Comparison of ENCODE assay signal across 28 mouse cellular contexts in genomic region chr9:15528368-15528767, GRCm38 (mm10). TPM values are rescaled to one million over a fixed set of nuclear protein-coding genes. Genes with fewer than 3 reads are reported as not detected.
DNase-seq lines count a peak whose midpoint lies in the region; ATAC-seq and TF ChIP-seq lines count a peak whose summit lies in the region.
"Had no signal": no experiment of that assay in that cellular context is flagged by ENCODE, and none has a peak within 500 bp of the region (broad histone marks: within the 10 kb centered on the region; RNA-seq: fewer than 3 reads in every experiment).

No protein-coding gene starts in this region.

- no peak overlapping the region for H3K4me2 ChIP-seq in heart, embryonic 11.5 days
- H3K4me2 ChIP-seq in heart, embryonic 15.5 days: no peak overlapping the region
- no peak overlapping the region for H3K4me2 ChIP-seq in lung, postnatal 0 days (replicated peaks; ENCODE audit: low read depth, low read length)
- H3K4me2 ChIP-seq: embryonic facial prominence, embryonic 13.5 days; forebrain, embryonic 15.5 days; heart, embryonic 13.5 days; limb, embryonic 15.5 days; liver, embryonic 13.5 days; midbrain, embryonic 13.5 days; neural tube, embryonic 13.5 days had no signal

- DNase-seq in heart, adult 11 months: peak; percentile 96
- DNase-seq in heart, postnatal 14 days: no peak
- DNase-seq in lung, postnatal 0 days (ENCODE audit: low spot score): peak; percentile 73
- no peak for DNase-seq in lung, postnatal 4 days
- DNase-seq in thymus, postnatal 10 days (ENCODE audit: low spot score in 2 of 2): no peak
- DNase-seq: adrenal gland, postnatal 14 days; cerebellum, adult 18-20 months; cerebellum, postnatal 10 days; kidney, adult 18-20 months; layer of hippocampus, adult 9-11 months; liver, embryonic 13.5 days; right cerebral cortex, postnatal 4 days; thymus, adult 2 months; thymus, postnatal 4 days had no signal

- intact Hi-C loops in heart, postnatal 14 days (cut with DNase I): loop anchor here (2.0 kb wide), 1 partner anchor 36 kb away; the partner anchor contains the start of gene Smco4

- TF ChIP-seq EP300 in lung, postnatal 0 days (IDR thresholded peaks at IDR 0.05): peak; percentile 55; the same call in 1 of the 2 replicates

- no peak overlapping the region for H3K27ac ChIP-seq in heart, embryonic 11.5 days (ENCODE audit: low read depth, low read length)
- 0 out of 2 replicates have a peak overlapping the region, but pooled peaks have one; percentile 3 for H3K27ac ChIP-seq in heart, embryonic 15.5 days
- no peak overlapping the region for H3K27ac ChIP-seq in lung, postnatal 0 days (ENCODE audit: low read length)
- H3K27ac ChIP-seq: embryonic facial prominence, embryonic 13.5 days; forebrain, embryonic 10.5 days; forebrain, embryonic 15.5 days; limb, embryonic 10.5 days; limb, embryonic 15.5 days; liver, embryonic 13.5 days; midbrain, embryonic 13.5 days; neural tube, embryonic 13.5 days; stomach, postnatal 0 days had no signal

- no peaks in the 10 kb centered on the region for H3K9me3 ChIP-seq in heart, embryonic 11.5 days (replicated peaks; ENCODE audit: control insufficient read depth, low read length)
- H3K9me3 ChIP-seq in heart, embryonic 15.5 days (replicated peaks): no peaks in the 10 kb centered on the region
- no peaks in the 10 kb centered on the region for H3K9me3 ChIP-seq in lung, postnatal 0 days (ENCODE audit: low read length)
- H3K9me3 ChIP-seq: embryonic facial prominence, embryonic 13.5 days; forebrain, embryonic 10.5 days; forebrain, embryonic 15.5 days; heart, embryonic 13.5 days; limb, embryonic 10.5 days; limb, embryonic 15.5 days; liver, embryonic 13.5 days; megakaryocyte, embryonic 14.5 days; midbrain, embryonic 13.5 days; neural tube, embryonic 13.5 days had no signal

- no peaks in the 10 kb centered on the region for H3K27me3 ChIP-seq in heart, embryonic 11.5 days (ENCODE audit: control insufficient read depth, insufficient read depth, low read length)
- no peaks in the 10 kb centered on the region for H3K27me3 ChIP-seq in heart, embryonic 15.5 days
- no peaks in the 10 kb centered on the region for H3K27me3 ChIP-seq in lung, postnatal 0 days (replicated peaks; ENCODE audit: insufficient read depth, low read length)
- H3K27me3 ChIP-seq: embryonic facial prominence, embryonic 13.5 days; forebrain, embryonic 15.5 days; limb, embryonic 15.5 days; liver, embryonic 13.5 days; midbrain, embryonic 13.5 days; neural tube, embryonic 13.5 days had no signal

- no peak for ATAC-seq in heart, embryonic 11.5 days (replicated peaks; ENCODE audit: insufficient number of reproducible peaks, low FRiP score, low TSS enrichment)
- no peak for ATAC-seq in heart, embryonic 15.5 days (replicated peaks; ENCODE audit: insufficient number of reproducible peaks, insufficient read depth, low FRiP score, low read depth)
- peak; percentile 23; the same call in 1 of the 2 replicates for ATAC-seq in lung, postnatal 0 days
- ATAC-seq: CD4-positive, CD25-positive, alpha-beta regulatory T cell, adult 4 months; forebrain, embryonic 15.5 days; hindbrain, embryonic 16.5 days had no signal

- H3K36me3 ChIP-seq in heart, embryonic 11.5 days (ENCODE audit: control insufficient read depth, insufficient read depth, low read length): no peaks in the 10 kb centered on the region
- H3K36me3 ChIP-seq in heart, embryonic 15.5 days: no peaks in the 10 kb centered on the region
- H3K36me3 ChIP-seq in lung, postnatal 0 days (ENCODE audit: insufficient read depth, low read length): no peaks in the 10 kb centered on the region
- H3K36me3 ChIP-seq: embryonic facial prominence, embryonic 13.5 days; forebrain, embryonic 15.5 days; heart, embryonic 13.5 days; limb, embryonic 15.5 days; liver, embryonic 13.5 days; midbrain, embryonic 13.5 days; neural tube, embryonic 13.5 days had no signal

- peaks cover 63% of the 10 kb centered on the region for H3K4me1 ChIP-seq in heart, embryonic 11.5 days (ENCODE audit: control insufficient read depth, insufficient read depth, low read length)
- peaks cover 51% of the 10 kb centered on the region for H3K4me1 ChIP-seq in heart, embryonic 15.5 days (replicated peaks)
- peaks cover 40% of the 10 kb centered on the region for H3K4me1 ChIP-seq in lung, postnatal 0 days (ENCODE audit: insufficient read depth, low read depth, low read length)

- WGBS in heart, embryonic 11.5 days (ENCODE audit: insufficient replicate concordance): 45% methylated on average over 7 of the region's 7 CpGs
- WGBS in heart, embryonic 15.5 days: 36% methylated on average over 7 of the region's 7 CpGs
- WGBS in lung, postnatal 0 days: 33% methylated on average over 7 of the region's 7 CpGs

- H3K9ac ChIP-seq in heart, embryonic 11.5 days (ENCODE audit: low read depth, low read length): no peak overlapping the region
- H3K9ac ChIP-seq in heart, embryonic 15.5 days: no peak overlapping the region
- H3K9ac ChIP-seq in lung, postnatal 0 days (replicated peaks; ENCODE audit: low read depth): no peak overlapping the region
- H3K9ac ChIP-seq: embryonic facial prominence, embryonic 13.5 days; forebrain, embryonic 15.5 days; heart, embryonic 13.5 days; limb, embryonic 15.5 days; liver, embryonic 13.5 days; midbrain, embryonic 13.5 days; neural tube, embryonic 13.5 days had no signal

- H3K4me3 ChIP-seq in heart, embryonic 11.5 days (ENCODE audit: low read depth, low read length): no peak overlapping the region
- H3K4me3 ChIP-seq in heart, embryonic 15.5 days: no peak overlapping the region
- H3K4me3 ChIP-seq in lung, postnatal 0 days (ENCODE audit: low read depth, low read length): no peak overlapping the region
- H3K4me3 ChIP-seq: embryonic facial prominence, embryonic 13.5 days; forebrain, embryonic 10.5 days; forebrain, embryonic 15.5 days; heart, embryonic 13.5 days; limb, embryonic 10.5 days; limb, embryonic 15.5 days; liver, embryonic 13.5 days; megakaryocyte, embryonic 14.5 days; midbrain, embryonic 13.5 days; neural tube, embryonic 13.5 days had no signal

- TF ChIP-seq CTCF in lung, postnatal 0 days (IDR thresholded peaks at IDR 0.05): no peak

RNA-seq across cellular contexts. Expression of gene Smco4, which starts 35.1 kb away (rescaled TPM):
- 2.2 and 3.4 TPM in 2 replicates for polyA plus RNA-seq in heart, embryonic 11.5 days (2014; fragmentation: Nextera tagmentation; extraction: Ambion mirVana)
- polyA plus RNA-seq in heart, embryonic 15.5 days (2015; fragmentation: Nextera tagmentation; extraction: Ambion mirVana): 2.1 and 2.2 TPM in 2 replicates
- total RNA-seq in heart, postnatal 14 days (2021): 10 to 100 TPM; 20.7 to 21.2 TPM
- polyA plus RNA-seq in lung, postnatal 0 days (2015; fragmentation: Nextera tagmentation; extraction: Ambion mirVana): 3.8 TPM in 2 replicates

Comparison
In these comparisons a context has a peak if more than half of its experiments do, and no peak if none do; other contexts are left out.
1. DNase-seq: peak in heart, adult 11 months (single experiment) and lung, postnatal 0 days (single experiment); none in heart, postnatal 14 days (0 of 2), lung, postnatal 4 days (0 of 2) and thymus, postnatal 10 days (0 of 2).